Mouse (Mus musculus) cerebellum, adult 2 months (tissue): ENCODE data around the gene Prpf38b.

Experiments
- CTCF ChIP-seq: fragments of 200-500 bp; IDR thresholded peaks from 2 replicates; pipeline ENCODE4 v1.5.1; 2011; ENCODE audit warnings: low read depth, mild to moderate bottlenecking, control low read depth, low read length, moderate library complexity, borderline replicate concordance; ENCODE audit not compliant: insufficient read depth
- POLR2A ChIP-seq: fragments of 200-500 bp; IDR thresholded peaks from 2 replicates; pipeline ENCODE4 v1.6.1; 2011; ENCODE audit warnings: low read length, control low read depth, borderline replicate concordance; ENCODE audit not compliant: insufficient read depth

- TF ChIP-seq CTCF (no peak), POLR2A (no peak)
These were observed 28.5 kb downstream of the Prpf38b start for GRCm38 (mm10) chr3:108883067-108883466.
